Mouse (Mus musculus) adrenal gland, postnatal 10 days (tissue): ENCODE measurements around the gene Frrs1. TPM values are rescaled to one million over a fixed set of nuclear protein-coding genes. Genes with fewer than 3 reads are reported as not detected.
"Not testable (repeated sequence)": the region's sequence is repeated elsewhere in the genome, so short reads cannot be mapped to it uniquely, and the experiment has no call there.

ENCODE experiments used
- DNase-seq: peaks from one replicate; pipeline ENCODE4 v3.0.0; 2021; ENCODE audit warnings: mixed read lengths
- long read RNA-seq, 2 experiments: library from polyadenylated mRNA; stranded (forward); transcript quantifications; one replicate each; pipeline ENCODE4 v2.0.0; 2021
- total RNA-seq, 2 experiments: library from RNA; stranded (reverse); gene quantifications; 2 replicates each; pipeline ENCODE4 v1.2.3; 2021

Frrs1 gene
- 10 to 100 TPM; 13.9 to 17.4 TPM for total RNA-seq
- long read RNA-seq, experiment 1, partial matches to known transcripts, result 6 of 24 reads
- long read RNA-seq, experiment 1, other reads (novel, unspliced or antisense), result 18 of 24 reads
- long read RNA-seq, experiment 2, full-length matches to known transcripts, result 2 of 13 reads
- long read RNA-seq, experiment 2, partial matches to known transcripts, result 5 of 13 reads
- long read RNA-seq, experiment 2, other reads (novel, unspliced or antisense), result 6 of 13 reads

GRCm38 (mm10) chr3:116858941-116859685 is at the start of gene Frrs1:
Frrs1 (plus strand) TSS chr3:116859464.
- DNase-seq, result no peak

DNA sequence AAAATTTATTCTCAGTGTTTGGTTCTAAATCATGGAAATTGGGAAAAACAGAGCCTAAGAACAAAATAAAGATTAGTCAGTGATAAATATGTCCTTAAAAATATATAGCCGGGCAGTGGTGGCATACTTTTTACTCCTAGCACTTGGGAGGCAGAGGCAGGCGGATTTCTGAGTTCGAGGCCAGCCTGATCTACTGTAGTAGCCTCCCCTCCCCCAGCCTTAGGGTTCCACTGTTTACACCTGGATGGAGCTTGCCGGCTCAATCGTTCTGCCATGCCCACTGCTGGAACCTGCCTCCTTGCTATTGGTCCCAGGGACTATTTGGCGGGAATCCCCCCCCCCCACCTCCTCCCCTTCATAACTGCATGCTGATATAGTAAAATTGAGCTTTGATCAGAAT is 48.9 kb upstream of the Frrs1 start:
- DNase-seq, result not testable (repeated sequence)

GRCm38 (mm10) chr3:116812946-116813345 is 46.3 kb upstream of the Frrs1 start:
- no peak for DNase-seq

DNA sequence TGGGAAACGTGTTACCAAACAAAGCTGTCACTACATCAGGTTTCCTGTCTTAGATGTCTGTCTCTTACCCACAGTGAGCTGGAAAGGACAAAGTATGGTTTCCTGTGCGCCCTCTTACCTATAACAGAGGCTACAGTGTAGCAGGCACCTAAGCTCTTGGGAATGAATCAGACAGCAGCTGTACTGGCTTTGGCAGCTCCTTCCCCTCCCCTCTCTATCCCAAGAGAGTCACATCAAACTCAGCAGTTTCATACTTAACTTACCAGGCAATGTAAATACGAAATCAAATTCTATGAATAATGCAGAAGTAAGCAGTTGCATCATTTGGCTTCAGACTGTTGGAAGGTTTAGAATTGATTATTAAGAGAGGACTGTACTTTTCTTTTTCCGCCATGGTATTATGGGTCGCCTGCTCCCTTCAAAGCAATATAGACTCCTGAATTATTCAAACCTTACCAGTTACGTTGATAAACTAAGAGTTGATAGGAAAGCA is 43.9 kb upstream of the Frrs1 start:
- DNase-seq, result no peak

DNA sequence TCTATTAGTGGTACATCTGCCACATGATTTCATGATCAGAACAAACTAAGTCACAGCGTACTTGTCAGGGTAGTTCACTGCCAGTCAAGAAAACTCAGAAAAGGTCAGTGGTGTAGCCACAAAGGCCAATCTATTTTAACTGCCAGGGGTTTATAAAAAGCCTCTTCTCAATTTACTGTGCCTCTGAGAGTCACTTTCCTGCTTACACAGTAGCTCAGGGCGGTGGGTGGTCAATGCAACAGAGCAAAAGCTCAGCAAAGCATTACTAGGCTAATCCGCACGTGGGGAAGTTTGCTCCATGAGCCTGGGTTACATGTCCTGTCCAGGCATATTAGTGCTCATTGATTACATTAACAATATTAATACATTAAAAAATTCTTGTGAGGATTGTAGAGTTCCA is 43.3 kb upstream of the Frrs1 start:
- DNase-seq, result no peak

- DNase-seq, result no peak
These were observed 42.5 kb upstream of the Frrs1 start for GRCm38 (mm10) chr3:116816674-116817215.

GRCm38 (mm10) chr3:116817231-116817630 is 42.0 kb upstream of the Frrs1 start:
- DNase-seq, result no peak

GRCm38 (mm10) chr3:116826471-116827215 is 32.6 kb upstream of the Frrs1 start:
- no peak for DNase-seq

- no peak for DNase-seq
These were observed 29.9 kb upstream of the Frrs1 start for GRCm38 (mm10) chr3:116829274-116829920.

DNA sequence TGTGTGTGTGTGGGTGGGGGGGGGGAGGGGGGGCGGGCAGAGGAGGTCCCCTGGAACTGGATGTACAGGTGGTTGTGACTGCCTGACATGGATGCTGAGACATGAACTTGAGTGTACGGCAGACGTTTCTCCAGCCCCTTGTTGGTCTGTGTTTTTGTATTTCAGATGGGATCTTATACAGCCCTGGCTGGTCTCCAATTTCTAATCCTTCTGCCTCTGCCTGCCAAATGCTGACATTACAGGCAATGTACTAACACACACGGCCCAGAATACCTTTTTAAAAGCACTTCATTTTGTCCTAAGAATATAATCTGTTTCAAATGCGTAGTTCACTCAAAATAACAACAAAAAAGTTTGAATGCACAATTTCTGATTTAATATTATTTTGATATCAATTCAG is 27.9 kb upstream of the Frrs1 start:
- DNase-seq, result no peak

- no peak for DNase-seq
These were observed 26.5 kb upstream of the Frrs1 start for GRCm38 (mm10) chr3:116832526-116833310.

GRCm38 (mm10) chr3:116833491-116833890 is 25.8 kb upstream of the Frrs1 start:
- DNase-seq, result no peak

GRCm38 (mm10) chr3:116834241-116834640 is 25.0 kb upstream of the Frrs1 start:
- DNase-seq, result no peak

DNA sequence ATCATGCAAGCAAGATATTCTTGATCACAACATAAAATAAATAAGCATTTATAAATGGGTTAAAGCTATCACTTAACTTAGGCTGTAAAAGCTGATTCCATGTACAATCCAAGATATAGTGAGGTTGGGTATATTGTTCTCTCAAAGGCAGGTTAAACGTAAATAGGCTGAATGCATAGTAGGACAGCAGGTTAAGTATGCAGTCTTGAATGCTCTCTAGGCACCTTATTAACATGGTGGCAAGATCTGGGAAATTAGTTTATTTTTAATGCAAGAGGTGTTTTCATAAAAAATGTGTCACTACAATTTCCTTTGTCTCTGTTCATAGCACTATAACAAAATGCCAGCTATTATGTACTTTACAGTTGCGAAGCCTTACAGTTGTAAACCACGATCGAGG is 23.9 kb upstream of the Frrs1 start:
- no peak for DNase-seq

DNA sequence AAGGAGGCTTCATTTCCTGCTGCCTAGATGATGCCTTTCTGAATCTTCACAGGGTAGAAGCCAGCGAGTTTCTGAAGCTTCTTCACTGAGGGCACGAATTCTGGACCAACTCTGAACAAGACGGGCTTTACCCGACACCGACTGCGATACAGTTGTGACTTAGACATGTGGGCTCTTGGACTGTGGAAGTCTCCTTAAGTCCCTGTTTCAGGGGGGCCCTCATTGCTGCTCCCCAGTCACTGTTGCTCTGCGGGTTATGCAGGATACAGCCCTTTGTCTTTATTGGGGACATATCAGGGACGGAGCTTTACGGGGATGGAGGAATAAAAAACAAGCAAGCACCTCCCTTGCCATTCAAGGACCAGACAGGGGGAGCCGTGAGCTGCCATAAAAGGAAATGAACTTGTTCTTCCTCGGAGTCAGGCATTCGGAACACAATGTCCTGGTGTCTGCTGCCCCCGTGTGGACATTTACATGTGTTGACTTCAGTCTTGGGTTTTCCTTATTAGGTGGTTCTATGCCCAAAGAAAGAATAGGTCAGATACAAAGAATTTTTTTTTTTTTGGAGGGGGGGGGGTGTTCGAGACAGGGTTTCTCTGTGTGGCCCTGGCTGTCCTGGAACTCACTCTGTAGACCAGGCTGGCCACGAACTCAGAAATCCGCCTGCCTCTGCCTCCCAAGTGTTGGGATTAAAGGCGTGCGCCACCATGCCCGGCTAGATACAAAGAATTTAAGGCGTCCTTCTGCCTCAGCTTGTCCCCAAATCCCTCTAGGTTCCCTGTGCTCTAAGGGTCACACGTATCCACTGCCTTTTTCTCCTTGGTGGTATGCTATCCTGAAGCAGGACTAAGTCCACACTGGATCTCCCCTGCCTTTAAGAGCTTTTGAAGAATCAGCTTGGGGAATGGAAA is 23.2 kb upstream of the Frrs1 start:
- peak; percentile 90 for DNase-seq

DNA sequence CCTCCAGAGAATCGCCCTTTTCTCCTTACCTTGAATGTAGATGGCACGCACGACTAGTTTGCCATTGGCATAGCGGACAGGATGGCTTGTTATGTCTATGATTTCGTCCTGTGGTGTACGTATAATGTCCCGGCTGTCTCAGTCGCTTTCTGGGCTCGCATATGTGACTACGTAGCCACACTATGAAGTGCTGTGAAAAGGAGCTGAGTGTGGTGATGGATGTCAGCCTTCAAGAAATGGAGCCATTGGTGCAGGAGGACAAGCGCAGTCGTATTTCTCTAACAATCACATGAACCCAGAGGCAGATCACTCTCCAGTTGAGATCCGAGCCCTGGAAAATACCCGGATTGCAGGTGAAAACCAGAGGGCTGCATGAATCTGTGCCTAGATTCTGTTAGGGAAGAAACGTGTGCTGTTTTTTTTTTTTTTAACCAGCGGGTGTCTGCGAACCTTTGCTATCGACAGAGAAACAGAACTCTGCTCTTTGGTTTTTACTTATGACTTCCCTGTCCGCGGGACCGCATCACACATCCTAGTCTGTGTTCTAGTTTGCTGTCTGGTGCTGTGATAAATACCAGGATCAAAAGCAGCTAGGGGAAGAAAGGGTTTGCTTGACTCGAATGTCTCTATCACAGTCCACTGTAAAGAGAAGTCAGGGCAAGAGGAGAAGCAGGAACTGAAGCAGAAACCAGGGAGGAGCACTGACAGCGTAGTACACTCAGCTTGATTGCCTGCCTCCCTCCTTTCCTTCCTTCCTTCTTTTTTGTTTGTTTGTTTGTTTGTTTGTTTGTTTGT is 22.4 kb upstream of the Frrs1 start:
- DNase-seq, result no peak

GRCm38 (mm10) chr3:116841311-116841710 is 18.0 kb upstream of the Frrs1 start:
- no peak for DNase-seq

DNA sequence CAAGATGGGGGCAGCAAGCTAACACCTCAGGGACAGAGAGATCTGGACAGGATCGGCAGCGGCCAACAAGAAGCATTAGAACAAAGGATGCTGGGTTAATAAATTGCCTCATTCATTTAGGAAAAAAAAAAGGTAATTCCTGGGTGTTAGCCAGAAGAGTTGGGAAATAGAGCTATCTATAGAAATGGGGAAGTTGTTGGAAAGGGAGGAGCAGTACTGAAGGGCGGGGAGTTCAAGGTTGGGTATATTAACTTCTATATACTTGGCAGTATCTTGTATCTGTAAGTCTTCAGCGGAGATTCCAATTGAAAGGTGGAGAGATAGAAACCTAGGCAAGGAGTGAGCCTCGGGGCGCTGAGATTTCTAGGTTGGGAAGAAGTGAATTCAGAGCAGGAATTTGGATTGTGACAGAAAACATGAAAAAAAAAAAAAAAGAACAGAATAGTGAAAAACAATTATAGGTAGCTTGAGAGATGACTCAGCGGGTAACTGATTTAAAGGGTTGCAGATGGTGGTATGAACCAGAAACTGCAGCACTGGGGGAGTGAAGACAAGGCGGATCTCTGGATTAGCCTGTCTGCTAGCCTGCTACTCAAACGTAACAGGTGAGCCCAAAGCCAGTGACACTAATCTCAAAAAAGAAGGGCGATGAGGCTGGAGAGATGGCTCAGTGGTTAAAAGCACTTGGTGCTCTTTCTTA is 14.2 kb upstream of the Frrs1 start:
- no peak for DNase-seq

- no peak for DNase-seq
These were observed 13.2 kb upstream of the Frrs1 start for GRCm38 (mm10) chr3:116846084-116846483.
